In the genomic region with DNA sequence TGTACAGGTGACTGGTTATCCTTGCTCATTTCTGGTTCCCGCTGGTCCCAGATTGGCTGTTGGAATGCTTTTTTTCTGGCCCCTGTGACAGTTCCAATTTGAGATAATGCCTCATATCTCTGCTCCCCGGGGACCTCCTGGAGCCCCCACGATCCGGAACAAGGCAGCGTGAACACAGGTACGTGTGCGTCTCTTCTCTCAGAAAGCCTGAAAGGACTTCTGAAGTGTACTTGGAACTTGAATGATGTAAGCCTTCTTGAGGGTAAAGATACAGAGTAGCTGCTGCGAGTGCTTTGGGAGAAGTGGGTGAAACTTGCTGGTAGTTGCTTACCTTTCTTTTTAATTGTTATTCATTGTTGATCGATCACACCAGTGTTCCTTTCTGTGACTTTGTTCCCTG, we compare ENCODE assay signal across 7 mouse cellular contexts. TPM values are rescaled to one million over a fixed set of nuclear protein-coding genes. Genes with fewer than 3 reads are reported as not detected.
A peak's percentile ranks its signal among the peaks of the same experiment; 100 is the strongest.
DNase-seq lines count a peak whose midpoint lies in the region; ATAC-seq and TF ChIP-seq lines count a peak whose summit lies in the region.

No protein-coding gene starts in this region.

- no peaks in the 10 kb centered on the region for H3K27me3 ChIP-seq in megakaryocyte, embryonic 14.5 days (replicated peaks)
- H3K27me3 ChIP-seq in forebrain, embryonic 13.5 days = no peaks in the 10 kb centered on the region
- H3K27me3 ChIP-seq in liver, embryonic 13.5 days = no peaks in the 10 kb centered on the region
- no peaks in the 10 kb centered on the region for H3K27me3 ChIP-seq in stomach, postnatal 0 days (ENCODE audit: control insufficient read depth, insufficient read depth, low read length)

- peak; percentile 45 for DNase-seq in liver, embryonic 13.5 days
- no peak for DNase-seq in stomach, postnatal 0 days (ENCODE audit: low spot score)
- DNase-seq in cerebellum, adult 11 months = no peak
- DNase-seq in right cerebral cortex, postnatal 36 days (ENCODE audit: low spot score in 2 of 2) = no peak

- peaks cover 46% of the 10 kb centered on the region for H3K36me3 ChIP-seq in megakaryocyte, embryonic 14.5 days (replicated peaks; ENCODE audit: low read length)
- H3K36me3 ChIP-seq in forebrain, embryonic 13.5 days (ENCODE audit: poor library complexity, severe bottlenecking) = peaks cover 45% of the 10 kb centered on the region
- peaks cover 46% of the 10 kb centered on the region for H3K36me3 ChIP-seq in liver, embryonic 13.5 days
- peaks cover 9% of the 10 kb centered on the region for H3K36me3 ChIP-seq in stomach, postnatal 0 days (ENCODE audit: control insufficient read depth, insufficient read depth, low read length)

- peaks cover 36% of the 10 kb centered on the region for H3K4me1 ChIP-seq in megakaryocyte, embryonic 14.5 days
- H3K4me1 ChIP-seq in forebrain, embryonic 13.5 days = peaks cover 27% of the 10 kb centered on the region
- H3K4me1 ChIP-seq in liver, embryonic 13.5 days (replicated peaks) = peaks cover 61% of the 10 kb centered on the region
- 0 out of 2 replicates have a peak, but pooled peaks cover 2% of the 10 kb centered on the region for H3K4me1 ChIP-seq in stomach, postnatal 0 days (replicated peaks; ENCODE audit: control insufficient read depth, insufficient read depth)

- peak overlapping the region; percentile 98 for H3K4me2 ChIP-seq in forebrain, embryonic 13.5 days
- peak overlapping the region; percentile 88 for H3K4me2 ChIP-seq in liver, embryonic 13.5 days
- H3K4me2 ChIP-seq in stomach, postnatal 0 days (replicated peaks; ENCODE audit: low read depth) = peak overlapping the region; percentile 98

- no peak for TF ChIP-seq EP300 in stomach, postnatal 0 days (optimal IDR thresholded peaks at IDR 0.05)

- peak overlapping the region; percentile 99 for H3K4me3 ChIP-seq in megakaryocyte, embryonic 14.5 days (replicated peaks)
- peak overlapping the region; percentile 88 for H3K4me3 ChIP-seq in forebrain, embryonic 13.5 days
- peak overlapping the region; percentile 85 for H3K4me3 ChIP-seq in liver, embryonic 13.5 days (replicated peaks)
- H3K4me3 ChIP-seq in stomach, postnatal 0 days (ENCODE audit: low read depth, low read length) = peak overlapping the region; percentile 80

- no peaks in the 10 kb centered on the region for H3K9me3 ChIP-seq in megakaryocyte, embryonic 14.5 days
- H3K9me3 ChIP-seq in forebrain, embryonic 13.5 days (replicated peaks) = no peaks in the 10 kb centered on the region
- no peaks in the 10 kb centered on the region for H3K9me3 ChIP-seq in liver, embryonic 13.5 days (replicated peaks)
- H3K9me3 ChIP-seq in stomach, postnatal 0 days (ENCODE audit: control insufficient read depth, low read length) = no peaks in the 10 kb centered on the region

- 58% methylated on average over 9 of the region's 9 CpGs for WGBS in forebrain, embryonic 13.5 days
- 23% methylated on average over 9 of the region's 9 CpGs for WGBS in liver, embryonic 13.5 days (ENCODE audit: insufficient replicate concordance)
- 27% methylated on average over 9 of the region's 9 CpGs for WGBS in stomach, postnatal 0 days

- peak overlapping the region; percentile 90 for H3K9ac ChIP-seq in forebrain, embryonic 13.5 days
- peak overlapping the region; percentile 88 for H3K9ac ChIP-seq in liver, embryonic 13.5 days
- peak overlapping the region; percentile 80 for H3K9ac ChIP-seq in stomach, postnatal 0 days (ENCODE audit: low read length)

- no peak for ATAC-seq in megakaryocyte, adult 5-6 weeks (ENCODE audit: poor library complexity, severe bottlenecking)
- no peak for ATAC-seq in forebrain, embryonic 13.5 days
- no peak for ATAC-seq in liver, embryonic 13.5 days (ENCODE audit: low read depth)
- no peak for ATAC-seq in stomach, postnatal 0 days (ENCODE audit: low FRiP score, low TSS enrichment)

- H3K27ac ChIP-seq in forebrain, embryonic 13.5 days = no peak overlapping the region
- H3K27ac ChIP-seq in liver, embryonic 13.5 days = peak overlapping the region; percentile 87
- H3K27ac ChIP-seq in stomach, postnatal 0 days (replicated peaks) = peak overlapping the region; percentile 89

- TF ChIP-seq CTCF in stomach, postnatal 0 days (IDR thresholded peaks at IDR 0.05; ENCODE audit: low read depth) = no peak

RNA-seq across cellular contexts. Expression of a gene that starts 1.1 kb away (rescaled TPM):
- polyA plus RNA-seq in megakaryocyte, embryonic 14.5 days (2012; ENCODE audit: insufficient read depth, low replicate concordance) = 20.5 and 20.6 TPM in 2 replicates
- total RNA-seq in megakaryocyte, adult 5-6 weeks (2015) = 17.8 and 20.4 TPM in 2 replicates
- total RNA-seq in megakaryocyte, adult 5-6 weeks (2017) = 28.5 and 33.5 TPM in 2 replicates
- polyA plus RNA-seq in forebrain, embryonic 13.5 days (2015; fragmentation: Nextera tagmentation; extraction: Ambion mirVana) = 89.0 and 95.3 TPM in 2 replicates
- polyA plus RNA-seq in liver, embryonic 13.5 days (2015; fragmentation: Nextera tagmentation; extraction: Ambion mirVana) = 24.9 and 26.5 TPM in 2 replicates
- polyA plus RNA-seq in stomach, postnatal 0 days (2015; fragmentation: Nextera tagmentation; extraction: Ambion mirVana) = 32.9 and 34.2 TPM in 2 replicates

RNA-seq across cellular contexts. Expression of a gene that starts 9.8 kb away (rescaled TPM):
- 17.0 and 28.8 TPM in 2 replicates for polyA plus RNA-seq in megakaryocyte, embryonic 14.5 days (2012; ENCODE audit: insufficient read depth, low replicate concordance)
- total RNA-seq in megakaryocyte, adult 5-6 weeks (2015) = 26.5 and 27.4 TPM in 2 replicates
- 14.5 and 18.0 TPM in 2 replicates for total RNA-seq in megakaryocyte, adult 5-6 weeks (2017)
- polyA plus RNA-seq in forebrain, embryonic 13.5 days (2015; fragmentation: Nextera tagmentation; extraction: Ambion mirVana) = 50.3 and 51.0 TPM in 2 replicates
- polyA plus RNA-seq in liver, embryonic 13.5 days (2015; fragmentation: Nextera tagmentation; extraction: Ambion mirVana) = 174 and 175 TPM in 2 replicates
- 16.8 and 21.3 TPM in 2 replicates for polyA plus RNA-seq in stomach, postnatal 0 days (2015; fragmentation: Nextera tagmentation; extraction: Ambion mirVana)

RNA-seq across cellular contexts. Expression of a gene that starts 16.6 kb away (rescaled TPM):
- polyA plus RNA-seq in megakaryocyte, embryonic 14.5 days (2012; ENCODE audit: insufficient read depth, low replicate concordance) = 33.2 and 67.7 TPM in 2 replicates
- 41.1 and 41.9 TPM in 2 replicates for total RNA-seq in megakaryocyte, adult 5-6 weeks (2015)
- total RNA-seq in megakaryocyte, adult 5-6 weeks (2017) = 20.2 and 28.9 TPM in 2 replicates
- 122 and 125 TPM in 2 replicates for polyA plus RNA-seq in forebrain, embryonic 13.5 days (2015; fragmentation: Nextera tagmentation; extraction: Ambion mirVana)
- polyA plus RNA-seq in liver, embryonic 13.5 days (2015; fragmentation: Nextera tagmentation; extraction: Ambion mirVana) = 25.8 and 26.7 TPM in 2 replicates
- polyA plus RNA-seq in stomach, postnatal 0 days (2015; fragmentation: Nextera tagmentation; extraction: Ambion mirVana) = 25.0 and 26.4 TPM in 2 replicates

RNA-seq across cellular contexts. Expression of a gene that starts 20.0 kb away (rescaled TPM):
- polyA plus RNA-seq in megakaryocyte, embryonic 14.5 days (2012; ENCODE audit: insufficient read depth, low replicate concordance) = 24.9 and 49.7 TPM in 2 replicates
- total RNA-seq in megakaryocyte, adult 5-6 weeks (2015) = 235 and 245 TPM in 2 replicates
- 276 and 306 TPM in 2 replicates for total RNA-seq in megakaryocyte, adult 5-6 weeks (2017)
- polyA plus RNA-seq in forebrain, embryonic 13.5 days (2015; fragmentation: Nextera tagmentation; extraction: Ambion mirVana) = 216 and 221 TPM in 2 replicates
- 152 and 167 TPM in 2 replicates for polyA plus RNA-seq in liver, embryonic 13.5 days (2015; fragmentation: Nextera tagmentation; extraction: Ambion mirVana)
- polyA plus RNA-seq in stomach, postnatal 0 days (2015; fragmentation: Nextera tagmentation; extraction: Ambion mirVana) = 210 and 218 TPM in 2 replicates

RNA-seq across cellular contexts. Expression of a gene that starts 21.0 kb away (rescaled TPM):
- 0.50 TPM in 1 of 2 replicates, not detected in the other for polyA plus RNA-seq in megakaryocyte, embryonic 14.5 days (2012; ENCODE audit: insufficient read depth, low replicate concordance)
- not detected in 2 replicates for total RNA-seq in megakaryocyte, adult 5-6 weeks (2015)
- total RNA-seq in megakaryocyte, adult 5-6 weeks (2017) = 0.12 TPM in 1 of 2 replicates, not detected in the other
- 6.9 and 7.3 TPM in 2 replicates for polyA plus RNA-seq in forebrain, embryonic 13.5 days (2015; fragmentation: Nextera tagmentation; extraction: Ambion mirVana)
- 0.43 and 0.46 TPM in 2 replicates for polyA plus RNA-seq in liver, embryonic 13.5 days (2015; fragmentation: Nextera tagmentation; extraction: Ambion mirVana)
- polyA plus RNA-seq in stomach, postnatal 0 days (2015; fragmentation: Nextera tagmentation; extraction: Ambion mirVana) = 3.5 and 3.9 TPM in 2 replicates
